Mouse (Mus musculus): ENCODE measurements around the gene Vmn1r51.
"Not testable (repeated sequence)": the region's sequence is repeated elsewhere in the genome, so short reads cannot be mapped to it uniquely, and the experiment has no call there.

The Vmn1r51 gene

DNA sequence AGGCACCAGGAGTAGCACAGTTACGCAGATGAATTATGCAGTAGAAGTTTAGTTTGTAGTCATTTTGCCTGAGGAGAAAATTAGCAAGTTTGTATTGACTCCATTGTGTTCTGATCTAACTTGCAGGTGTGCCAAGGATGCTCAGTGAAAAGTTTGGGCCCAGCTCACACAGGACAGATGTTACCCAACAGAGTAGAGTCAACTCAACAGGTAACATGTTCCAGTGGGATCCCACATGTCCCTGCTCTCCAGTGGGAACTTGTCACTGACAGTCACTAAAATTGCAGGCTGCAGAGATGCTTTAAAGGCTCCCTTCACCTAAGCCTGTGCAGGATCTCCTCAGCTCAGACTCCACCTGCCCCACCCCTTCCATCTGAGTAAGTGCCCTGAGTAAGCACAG is at the start of gene Vmn1r51:
TSS of gene Vmn1r51 (plus strand) at position 301 of the 400 bp plus-strand sequence.
- DNase-seq = not testable (repeated sequence)

DNA sequence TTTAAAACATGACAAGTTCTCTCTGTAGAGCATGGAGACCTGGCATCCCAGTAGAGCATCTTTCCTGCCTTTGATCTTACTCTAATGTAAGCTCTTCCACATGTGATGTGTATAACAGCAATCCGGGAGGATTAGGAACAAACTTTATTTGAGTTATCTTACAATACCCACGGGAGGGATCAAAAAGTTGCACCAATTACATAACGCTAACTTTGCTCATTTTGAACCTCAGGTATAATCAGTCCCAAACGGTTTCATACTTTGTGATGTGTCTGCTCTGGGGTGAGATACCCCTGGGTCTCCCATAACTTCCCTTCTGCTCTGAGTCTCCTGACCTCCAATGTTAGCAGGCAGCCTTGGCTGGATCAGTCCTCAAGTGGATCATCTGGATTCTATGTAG is 44.0 kb upstream of the Vmn1r51 start, which contains the start of gene Vmn1r49:
TSS of gene Vmn1r49 (minus strand) at position 101 of the 400 bp plus-strand sequence.
- DNase-seq = no peak

DNA sequence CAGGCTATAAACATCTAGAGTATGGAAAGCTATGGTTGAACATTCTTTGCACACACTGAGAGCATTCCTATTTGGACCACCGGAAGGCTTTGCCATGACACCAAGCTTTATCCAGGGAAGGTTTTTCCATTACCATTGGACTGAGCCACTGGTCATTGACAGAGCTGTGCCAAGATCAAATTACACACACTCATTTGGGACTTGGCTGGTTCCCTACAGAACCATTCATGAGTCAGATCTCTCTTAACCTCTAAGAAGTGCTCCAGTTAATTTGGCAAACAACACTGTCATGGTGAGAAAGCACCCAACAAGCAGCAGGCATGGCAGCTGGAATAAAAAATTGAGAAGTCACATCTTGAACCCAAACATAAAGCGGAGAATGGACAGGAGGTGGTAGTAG is 21.8 kb upstream of the Vmn1r51 start:
- DNase-seq = no peak

DNA sequence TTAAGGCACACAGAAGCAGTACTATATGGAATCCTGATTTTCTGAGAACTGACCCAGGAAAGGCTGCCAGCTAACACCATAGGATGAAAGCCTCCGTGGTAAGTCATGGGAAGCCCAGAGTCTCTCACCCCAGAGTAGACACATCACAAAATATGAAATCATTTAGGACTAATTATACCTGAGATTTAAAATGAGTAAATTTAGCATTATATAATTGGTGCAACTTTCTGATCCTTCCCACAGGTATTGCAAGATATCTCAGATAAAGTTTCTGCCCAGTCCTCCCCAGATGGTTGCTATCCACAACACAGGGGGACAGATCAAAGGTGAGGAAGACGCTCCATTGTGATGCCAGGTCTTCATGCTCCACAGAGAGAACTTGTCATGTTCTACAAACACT is 21.3 kb upstream of the Vmn1r51 start, which contains the start of gene Vmn1r50:
TSS of gene Vmn1r50 (plus strand) at position 301 of the 400 bp plus-strand sequence.
- no peak for DNase-seq

DNA sequence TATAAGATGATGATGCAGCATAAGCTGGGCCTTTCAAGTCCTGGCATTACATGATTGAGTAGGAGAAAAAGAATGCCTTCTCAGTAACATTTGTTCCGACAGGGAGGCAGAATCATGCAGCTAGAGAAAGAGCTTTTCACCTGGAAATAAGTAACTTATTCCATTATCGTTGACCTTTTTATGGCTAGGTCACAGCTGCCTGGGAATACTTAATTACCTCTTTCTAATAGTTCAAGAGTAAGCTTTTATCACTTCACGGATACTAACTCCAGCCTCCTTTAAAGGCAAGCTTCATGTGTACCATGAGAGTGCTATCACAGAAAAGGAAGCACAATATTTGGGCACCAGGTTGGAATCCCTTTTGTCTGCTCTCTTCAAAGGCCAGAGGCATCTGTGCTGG is 37.7 kb downstream of the Vmn1r51 start:
- DNase-seq = no peak

DNA sequence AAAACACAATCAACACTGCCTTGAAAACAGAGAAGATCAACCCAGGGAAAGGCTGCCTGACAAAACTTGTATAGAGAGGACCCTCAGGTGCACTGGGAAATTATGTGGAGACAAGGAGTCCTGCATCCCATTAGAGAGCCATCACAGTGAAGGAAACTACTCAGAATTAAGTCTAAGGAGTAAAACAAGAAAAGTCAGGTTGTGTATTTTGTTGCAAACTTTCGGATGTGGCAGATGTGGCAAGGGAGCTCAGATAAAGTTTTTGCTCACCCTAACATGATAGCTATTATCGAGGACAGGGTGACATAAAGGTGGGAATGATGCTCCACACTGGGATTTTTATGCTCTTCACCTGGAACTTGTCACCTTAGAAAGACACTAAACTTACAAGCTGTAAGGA is 52.1 kb downstream of the Vmn1r51 start, which contains the start of gene Vmn1r52:
TSS of gene Vmn1r52 (plus strand) at position 301 of the 400 bp plus-strand sequence.
- no peak for DNase-seq

All from kidney, postnatal 25 days (tissue).